Mouse (Mus musculus): Measurements from ENCODE around the gene Mgrn1. TPM values are rescaled to one million over a fixed set of nuclear protein-coding genes. Genes with fewer than 3 reads are reported as not detected.
A peak's percentile ranks its signal among the peaks of the same experiment; 100 is the strongest.

Gene Mgrn1
- polyA plus RNA-seq, 1 experiment from 2014 or later, result 99.3 TPM

GRCm38 (mm10) chr16:4912074-4912648 is 26.1 kb downstream of the Mgrn1 start:
- Histone ChIP-seq H3K4me1 (replicated peaks; ENCODE audit: control insufficient read depth, insufficient read depth, low read length) (peaks cover 9% of the 10 kb centered on the region), H3K4me3 (ENCODE audit: low read length) (no peak overlapping the region), H3K9ac (ENCODE audit: low read length) (no peak overlapping the region; the same call in 1 of the 2 replicates), H3K36me3 (ENCODE audit: control insufficient read depth, insufficient read depth, low read length) (peaks cover 35% of the 10 kb centered on the region), H3K27me3 (ENCODE audit: control insufficient read depth, insufficient read depth, low read depth, low read length) (no peaks in the 10 kb centered on the region), H3K27ac (ENCODE audit: low read length) (peak overlapping the region; percentile 71; the same call in 1 of the 2 replicates), H3K9me3 (ENCODE audit: control insufficient read depth, low read length) (no peaks in the 10 kb centered on the region), H3K4me2 (ENCODE audit: low read depth, low read length) (no peak overlapping the region)
- 79% methylated on average over 10 of the region's 10 CpGs for WGBS
- no peak for ATAC-seq (ENCODE audit: low read depth)

- ATAC-seq (ENCODE audit: low read depth), result peak; percentile 15; the same call in 1 of the 2 replicates
- Histone ChIP-seq H3K9me3 (ENCODE audit: control insufficient read depth, low read length) (no peaks in the 10 kb centered on the region), H3K27ac (ENCODE audit: low read length) (peak overlapping the region; percentile 71), H3K4me1 (replicated peaks; ENCODE audit: control insufficient read depth, insufficient read depth, low read length) (peaks cover 5% of the 10 kb centered on the region), H3K4me3 (ENCODE audit: low read length) (no peak overlapping the region), H3K4me2 (ENCODE audit: low read depth, low read length) (no peak overlapping the region), H3K36me3 (ENCODE audit: control insufficient read depth, insufficient read depth, low read length) (peaks cover 35% of the 10 kb centered on the region), H3K27me3 (ENCODE audit: control insufficient read depth, insufficient read depth, low read depth, low read length) (no peaks in the 10 kb centered on the region), H3K9ac (ENCODE audit: low read length) (0 out of 2 replicates have a peak overlapping the region, but pooled peaks have one; percentile 17)
- 53% methylated on average over 11 of the region's 11 CpGs for WGBS
Observed at GRCm38 (mm10) chr16:4912907-4913782, 27.1 kb downstream of the Mgrn1 start.

GRCm38 (mm10) chr16:4913783-4914735 is 28.0 kb downstream of the Mgrn1 start:
- no peak overlapping the region for H3K4me2 ChIP-seq (ENCODE audit: low read depth, low read length)
- no peaks in the 10 kb centered on the region for H3K27me3 ChIP-seq (ENCODE audit: control insufficient read depth, insufficient read depth, low read depth, low read length)
- H3K36me3 ChIP-seq (ENCODE audit: control insufficient read depth, insufficient read depth, low read length), result peaks cover 37% of the 10 kb centered on the region
- H3K4me3 ChIP-seq (ENCODE audit: low read length), result no peak overlapping the region
- WGBS, result 31% methylated on average over 12 of the region's 12 CpGs
- peak overlapping the region; percentile 71 for H3K27ac ChIP-seq (ENCODE audit: low read length)
- H3K9ac ChIP-seq (ENCODE audit: low read length), result 0 out of 2 replicates have a peak overlapping the region, but pooled peaks have one; percentile 17
- H3K9me3 ChIP-seq (ENCODE audit: control insufficient read depth, low read length), result no peaks in the 10 kb centered on the region
- peak; percentile 79 for ATAC-seq (ENCODE audit: low read depth)
- H3K4me1 ChIP-seq (replicated peaks; ENCODE audit: control insufficient read depth, insufficient read depth, low read length), result peaks cover 5% of the 10 kb centered on the region

DNA sequence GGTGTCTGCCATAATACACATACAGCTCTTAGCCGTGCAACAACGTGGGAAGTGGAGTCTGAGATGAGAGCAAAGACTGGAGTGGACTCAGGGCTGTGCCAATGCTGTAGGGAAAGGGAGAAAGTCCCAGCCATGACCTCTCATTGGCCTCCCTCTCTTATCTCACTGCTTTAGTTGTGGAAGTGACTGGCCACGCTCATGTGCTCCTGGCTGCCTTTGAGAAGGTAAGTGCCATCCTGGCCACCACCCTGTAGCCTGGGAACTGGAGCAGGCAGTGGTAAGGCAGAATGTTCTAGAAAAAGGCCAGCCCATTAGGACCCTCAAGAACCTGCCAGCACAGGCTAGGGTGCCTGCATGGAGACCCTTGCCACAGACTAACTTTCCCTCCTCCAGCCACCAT is 29.9 kb downstream of the Mgrn1 start:
- 78% methylated on average over 3 of the region's 3 CpGs for WGBS
- Histone ChIP-seq H3K4me2 (ENCODE audit: low read depth, low read length) (no peak overlapping the region), H3K27ac (ENCODE audit: low read length) (no peak overlapping the region), H3K4me1 (replicated peaks; ENCODE audit: control insufficient read depth, insufficient read depth, low read length) (peaks cover 5% of the 10 kb centered on the region), H3K9me3 (ENCODE audit: control insufficient read depth, low read length) (no peaks in the 10 kb centered on the region), H3K27me3 (ENCODE audit: control insufficient read depth, insufficient read depth, low read depth, low read length) (no peaks in the 10 kb centered on the region), H3K4me3 (ENCODE audit: low read length) (no peak overlapping the region), H3K36me3 (ENCODE audit: control insufficient read depth, insufficient read depth, low read length) (peaks cover 30% of the 10 kb centered on the region), H3K9ac (ENCODE audit: low read length) (no peak overlapping the region)
- no peak for ATAC-seq (ENCODE audit: low read depth)

DNA sequence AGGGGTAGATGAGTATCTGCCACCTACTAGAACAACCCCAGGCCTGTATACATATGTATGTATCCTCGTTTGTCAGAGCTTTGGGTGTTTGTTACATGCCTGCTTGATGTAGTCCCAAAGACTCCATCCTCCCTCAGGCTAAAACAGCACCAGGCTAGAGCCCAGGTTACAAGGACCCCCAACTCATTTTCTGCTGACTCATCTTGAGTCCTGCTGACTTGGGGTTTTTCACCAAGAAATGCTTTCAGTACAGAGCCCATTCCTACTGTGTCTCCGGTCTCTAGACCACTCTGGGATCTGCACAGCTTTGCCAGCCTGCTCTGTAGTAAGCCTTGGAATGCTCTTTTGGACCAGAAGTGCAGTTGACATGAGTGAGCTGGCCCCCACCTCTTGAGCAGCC is 30.6 kb downstream of the Mgrn1 start:
- no peak overlapping the region for H3K27ac ChIP-seq (ENCODE audit: low read length)
- H3K36me3 ChIP-seq (ENCODE audit: control insufficient read depth, insufficient read depth, low read length), result peaks cover 26% of the 10 kb centered on the region
- peaks cover 5% of the 10 kb centered on the region for H3K4me1 ChIP-seq (replicated peaks; ENCODE audit: control insufficient read depth, insufficient read depth, low read length)
- H3K9me3 ChIP-seq (ENCODE audit: control insufficient read depth, low read length), result no peaks in the 10 kb centered on the region
- H3K27me3 ChIP-seq (ENCODE audit: control insufficient read depth, insufficient read depth, low read depth, low read length), result no peaks in the 10 kb centered on the region
- no peak overlapping the region for H3K9ac ChIP-seq (ENCODE audit: low read length)
- 80% methylated on average over 2 of the region's 2 CpGs for WGBS
- no peak overlapping the region for H3K4me3 ChIP-seq (ENCODE audit: low read length)
- ATAC-seq (ENCODE audit: low read depth), result no peak
- no peak overlapping the region for H3K4me2 ChIP-seq (ENCODE audit: low read depth, low read length)

- WGBS, result 76% methylated on average over 4 of the region's 4 CpGs
- Histone ChIP-seq H3K9ac (ENCODE audit: low read length) (no peak overlapping the region), H3K4me3 (ENCODE audit: low read length) (no peak overlapping the region), H3K4me2 (ENCODE audit: low read depth, low read length) (no peak overlapping the region), H3K36me3 (ENCODE audit: control insufficient read depth, insufficient read depth, low read length) (peaks cover 31% of the 10 kb centered on the region), H3K27ac (ENCODE audit: low read length) (peak overlapping the region; percentile 42; the same call in 1 of the 2 replicates), H3K9me3 (ENCODE audit: control insufficient read depth, low read length) (no peaks in the 10 kb centered on the region), H3K27me3 (ENCODE audit: control insufficient read depth, insufficient read depth, low read depth, low read length) (no peaks in the 10 kb centered on the region), H3K4me1 (replicated peaks; ENCODE audit: control insufficient read depth, insufficient read depth, low read length) (no peaks in the 10 kb centered on the region)
- no peak for ATAC-seq (ENCODE audit: low read depth)
Observed at GRCm38 (mm10) chr16:4920556-4920955, 34.5 kb downstream of the Mgrn1 start.

GRCm38 (mm10) chr16:4922481-4922880 is 36.4 kb downstream of the Mgrn1 start:
- no peak overlapping the region for H3K4me2 ChIP-seq (ENCODE audit: low read depth, low read length)
- H3K27ac ChIP-seq (ENCODE audit: low read length), result no peak overlapping the region
- 88% methylated on average over 6 of the region's 6 CpGs for WGBS
- H3K4me3 ChIP-seq (ENCODE audit: low read length), result no peak overlapping the region
- H3K27me3 ChIP-seq (ENCODE audit: control insufficient read depth, insufficient read depth, low read depth, low read length), result no peaks in the 10 kb centered on the region
- no peaks in the 10 kb centered on the region for H3K4me1 ChIP-seq (replicated peaks; ENCODE audit: control insufficient read depth, insufficient read depth, low read length)
- no peak for ATAC-seq (ENCODE audit: low read depth)
- H3K36me3 ChIP-seq (ENCODE audit: control insufficient read depth, insufficient read depth, low read length), result peaks cover 30% of the 10 kb centered on the region
- no peak overlapping the region for H3K9ac ChIP-seq (ENCODE audit: low read length)
- H3K9me3 ChIP-seq (ENCODE audit: control insufficient read depth, low read length), result no peaks in the 10 kb centered on the region

- Histone ChIP-seq H3K4me2 (ENCODE audit: low read depth, low read length) (no peak overlapping the region), H3K27me3 (ENCODE audit: control insufficient read depth, insufficient read depth, low read depth, low read length) (no peaks in the 10 kb centered on the region), H3K9ac (ENCODE audit: low read length) (no peak overlapping the region), H3K27ac (ENCODE audit: low read length) (no peak overlapping the region), H3K4me3 (ENCODE audit: low read length) (no peak overlapping the region), H3K4me1 (replicated peaks; ENCODE audit: control insufficient read depth, insufficient read depth, low read length) (no peaks in the 10 kb centered on the region), H3K9me3 (ENCODE audit: control insufficient read depth, low read length) (no peaks in the 10 kb centered on the region), H3K36me3 (ENCODE audit: control insufficient read depth, insufficient read depth, low read length) (peaks cover 38% of the 10 kb centered on the region)
- no peak for ATAC-seq (ENCODE audit: low read depth)
- WGBS, result 93% methylated on average over 5 of the region's 5 CpGs
Observed at GRCm38 (mm10) chr16:4923996-4924395, 37.9 kb downstream of the Mgrn1 start.

Data from lung, embryonic 16.5 days (tissue).